Mouse (Mus musculus): ENCODE results near the gene Slc4a3. TPM values are rescaled to one million over a fixed set of nuclear protein-coding genes. Genes with fewer than 3 reads are reported as not detected.

The Slc4a3 gene
- 18.1 and 52.3 TPM in 2 replicates for polyA plus RNA-seq (2012; rRNA removed; ENCODE audit: low replicate concordance)

DNA sequence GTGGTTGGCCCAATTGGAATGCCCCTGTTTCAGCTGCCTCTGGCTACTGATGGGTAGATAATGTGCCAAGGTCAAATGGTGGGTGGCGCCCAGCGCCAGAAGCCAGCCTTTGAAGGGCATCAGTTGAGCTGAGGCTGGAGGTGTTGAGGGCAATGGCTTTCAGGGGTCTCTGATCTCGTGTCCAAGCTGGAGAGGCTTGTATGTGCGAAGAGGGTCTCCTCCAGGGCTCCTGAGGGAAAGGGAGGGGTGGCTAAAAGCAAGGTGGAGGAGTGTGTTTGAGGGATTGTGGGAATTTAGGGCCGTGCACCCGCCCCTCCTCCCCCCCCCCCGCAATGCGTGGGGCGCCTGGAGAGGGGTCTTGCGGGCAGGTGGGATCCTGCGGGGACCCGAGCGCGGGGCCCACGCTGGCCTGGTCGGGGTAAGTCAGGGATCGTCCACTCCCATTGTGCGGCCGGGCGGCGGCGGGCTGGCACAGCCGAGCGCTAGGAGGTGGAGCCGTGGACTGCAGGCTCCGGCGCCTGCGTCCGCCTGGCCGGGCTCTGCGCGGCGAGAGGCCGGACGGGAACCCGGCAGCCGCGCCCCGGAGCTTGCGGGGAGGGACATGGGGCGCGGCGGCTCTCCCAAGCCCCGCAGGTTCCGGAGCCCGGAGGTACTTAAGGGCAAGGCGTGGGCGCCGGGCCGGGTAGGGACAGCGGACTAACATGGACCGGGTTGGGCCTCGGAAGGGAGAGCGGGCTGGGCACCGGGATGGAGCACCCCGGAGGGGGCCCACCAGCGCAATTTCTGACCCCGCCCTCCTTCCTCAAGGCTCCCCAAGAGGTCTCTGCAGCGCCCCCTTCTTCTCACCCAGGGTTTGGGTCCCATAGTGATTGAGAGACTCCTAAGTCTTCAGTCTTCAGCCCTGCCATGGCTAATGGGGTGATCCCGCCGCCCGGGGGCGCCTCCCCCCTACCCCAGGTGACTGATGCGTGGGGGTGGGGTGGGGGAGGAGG lies at the start of gene Slc4a3:
TSS of gene Slc4a3 (plus strand) at position 302 of the 992 bp plus-strand sequence.

DNA sequence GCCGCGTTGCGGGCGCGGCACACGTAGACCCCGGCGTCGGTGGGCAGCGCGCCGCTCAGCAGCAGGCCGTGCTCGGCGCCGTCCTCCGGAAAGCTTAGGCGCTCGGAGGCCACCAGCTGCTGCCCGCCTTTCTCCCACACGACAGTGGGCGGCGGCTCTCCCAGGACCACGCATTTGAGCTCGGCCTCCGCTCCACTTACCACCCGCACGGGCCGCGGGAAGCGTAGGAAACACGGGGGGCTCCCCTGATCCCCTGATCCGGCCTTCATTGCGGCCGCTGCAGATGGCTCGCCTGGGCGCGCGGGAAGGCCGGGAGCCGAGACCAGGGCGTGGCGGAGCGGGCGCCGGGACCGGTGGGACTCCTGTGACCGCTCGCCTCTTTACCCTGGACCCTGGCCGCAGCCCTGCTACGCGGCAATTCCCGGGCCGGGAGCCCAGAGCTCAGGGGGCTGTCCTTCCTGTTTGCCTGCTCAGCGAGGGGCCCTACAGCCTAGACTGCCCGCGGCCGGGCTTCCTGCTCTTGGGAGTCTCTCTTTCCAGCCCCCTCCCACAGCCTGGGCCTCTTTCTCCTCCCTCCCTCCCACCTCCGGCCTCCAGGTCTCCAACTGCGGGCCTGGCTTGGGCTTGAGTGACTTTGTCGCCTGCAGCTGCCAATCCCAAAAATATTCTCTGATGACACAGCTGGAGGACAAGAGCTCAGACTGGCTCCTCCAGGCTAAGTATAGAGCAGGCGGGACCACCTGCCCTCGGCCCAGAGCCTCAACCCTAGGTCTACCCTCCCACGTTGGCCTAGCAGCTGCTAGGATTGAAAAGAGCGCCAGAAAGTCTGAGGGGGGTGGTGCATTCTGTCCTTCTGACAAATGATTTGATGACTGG lies 39.9 kb upstream of the Slc4a3 start, which contains the start of gene Obsl1:
TSS of gene Obsl1 (minus strand) at position 497 of the 876 bp plus-strand sequence.

DNA sequence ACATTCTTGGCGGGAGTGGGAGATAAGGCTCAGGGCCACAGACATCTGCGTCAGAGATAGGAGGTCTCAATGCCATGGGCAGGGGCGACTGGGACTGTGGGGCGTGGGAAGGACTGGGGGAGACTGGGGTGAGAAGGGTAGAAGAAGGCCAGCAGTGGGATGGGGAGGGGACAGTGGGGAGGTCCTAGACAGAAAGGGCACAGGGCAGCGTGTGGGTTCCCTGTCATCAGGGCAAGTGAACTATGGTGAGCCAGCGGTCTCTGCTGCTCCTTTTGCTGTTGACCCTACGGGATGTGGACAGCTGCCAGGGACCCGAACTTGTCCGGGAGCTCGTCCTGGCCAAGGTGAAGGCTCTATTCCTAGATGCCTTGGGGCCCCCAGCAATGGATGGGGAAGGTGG lies 39.1 kb upstream of the Slc4a3 start, which contains the start of gene Inha:
TSS of gene Inha (plus strand) at position 72 of the 400 bp plus-strand sequence.

GRCm38 (mm10) chr1:75521321-75522031 lies 24.6 kb upstream of the Slc4a3 start, which contains the start of gene Stk11ip:
Stk11ip (plus strand) TSS chr1:75521529.

Other genes with a start within 250 kb of the Slc4a3 start
- 152 and 178 TPM in 2 replicates for gene Dnpep, start 228.3 kb upstream of the Slc4a3 start, polyA plus RNA-seq (2012; rRNA removed; ENCODE audit: low replicate concordance)
- gene Des, start 185.9 kb upstream of the Slc4a3 start, polyA plus RNA-seq (2012; rRNA removed; ENCODE audit: low replicate concordance) = 47.0 and 310 TPM in 2 replicates
- gene Speg, start 171.0 kb upstream of the Slc4a3 start, polyA plus RNA-seq (2012; rRNA removed; ENCODE audit: low replicate concordance) = 20.5 and 125 TPM in 2 replicates
- 134 and 167 TPM in 2 replicates for gene Gmppa, start 110.3 kb upstream of the Slc4a3 start, polyA plus RNA-seq (2012; rRNA removed; ENCODE audit: low replicate concordance)
- 0.09 and 0.51 TPM in 2 replicates for gene Asic4, start 95.8 kb upstream of the Slc4a3 start, polyA plus RNA-seq (2012; rRNA removed; ENCODE audit: low replicate concordance)
- gene Chpf, start 67.0 kb upstream of the Slc4a3 start, polyA plus RNA-seq (2012; rRNA removed; ENCODE audit: low replicate concordance) = 83.3 and 185 TPM in 2 replicates
- 2.2 and 3.9 TPM in 2 replicates for gene Tmem198, start 66.7 kb upstream of the Slc4a3 start, polyA plus RNA-seq (2012; rRNA removed; ENCODE audit: low replicate concordance)
- 15.6 and 98.4 TPM in 2 replicates for gene Obsl1, start 39.8 kb upstream of the Slc4a3 start, polyA plus RNA-seq (2012; rRNA removed; ENCODE audit: low replicate concordance)
- 4.4 and 20.8 TPM in 2 replicates for gene Inha, start 39.2 kb upstream of the Slc4a3 start, polyA plus RNA-seq (2012; rRNA removed; ENCODE audit: low replicate concordance)
- gene Stk11ip, start 24.7 kb upstream of the Slc4a3 start, polyA plus RNA-seq (2012; rRNA removed; ENCODE audit: low replicate concordance) = 21.2 and 34.0 TPM in 2 replicates

All from subcutaneous adipose tissue, adult 2 months (tissue).